Mouse (Mus musculus) adrenal gland, postnatal 36 days (tissue): ENCODE measurements at regions not wholly inside any gene's neighbourhood (a gene's known extent, or its start where the extent isn't known, plus 50 kb on each side); places are given as distances from the start of the nearest gene placed in this dataset.

Experiments
- DNase-seq, 2 experiments: peaks; one replicate each; pipeline ENCODE4 v3.0.0; 2021; ENCODE audit warnings: mixed read lengths in 1 of 2

DNA sequence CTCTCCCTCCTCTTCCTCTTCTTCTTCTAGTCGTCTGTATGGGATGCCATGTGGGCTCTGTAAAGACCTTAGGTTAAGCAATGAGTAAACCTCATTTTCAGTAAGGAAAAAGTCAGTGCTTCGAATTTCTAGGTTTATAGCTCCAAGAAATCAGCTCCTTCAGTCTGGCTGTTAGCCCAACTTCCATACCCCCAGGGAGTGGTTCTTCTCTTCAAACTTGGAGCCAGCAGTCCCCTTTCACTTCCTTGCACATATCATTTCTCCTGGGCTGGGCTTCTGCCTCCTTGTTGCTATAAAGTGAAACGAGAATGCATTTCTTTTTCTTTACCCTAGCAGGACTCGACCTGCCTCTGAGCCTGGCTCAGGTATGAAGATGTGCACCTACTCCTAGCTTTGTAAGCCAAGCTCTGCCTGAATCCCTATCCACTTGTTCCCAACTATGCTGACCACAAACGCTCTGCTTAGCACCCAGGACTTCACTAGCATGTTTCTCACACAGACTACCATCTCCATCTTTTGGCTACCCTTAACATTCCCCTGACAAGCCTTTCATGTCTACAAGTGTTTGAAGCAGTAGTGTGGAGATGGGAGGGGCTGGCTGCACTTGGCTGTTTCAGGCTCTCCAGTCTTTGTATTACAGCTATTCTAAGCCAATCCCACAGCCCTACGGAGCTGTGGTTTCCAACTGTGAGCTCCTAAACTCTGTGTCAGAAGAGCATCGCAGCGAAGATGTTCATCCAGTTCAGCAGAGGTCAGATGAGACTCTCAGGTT, 243.8 kb upstream of the Tprg start:
- no peak for DNase-seq

DNA sequence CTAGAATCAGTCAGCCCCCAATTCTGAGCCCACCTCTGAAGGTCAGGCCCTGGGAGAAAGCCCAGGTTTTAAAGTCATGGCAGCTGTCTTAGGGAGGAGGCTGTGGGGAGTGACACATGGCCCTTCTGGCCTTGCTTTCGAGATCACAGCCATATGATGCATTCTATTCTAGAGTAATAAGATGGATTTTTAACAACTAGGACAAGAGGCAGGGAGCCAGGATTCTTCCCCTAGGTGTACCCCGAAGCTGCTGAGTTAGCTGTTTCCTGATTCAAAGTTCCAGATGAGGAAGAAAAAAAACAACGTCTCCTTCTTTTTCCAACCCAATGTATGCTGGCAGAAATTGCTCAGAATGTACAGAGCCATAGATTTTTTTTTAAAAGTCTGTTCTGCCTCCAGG, 242.0 kb upstream of the Tprg start:
- no peak for DNase-seq

DNA sequence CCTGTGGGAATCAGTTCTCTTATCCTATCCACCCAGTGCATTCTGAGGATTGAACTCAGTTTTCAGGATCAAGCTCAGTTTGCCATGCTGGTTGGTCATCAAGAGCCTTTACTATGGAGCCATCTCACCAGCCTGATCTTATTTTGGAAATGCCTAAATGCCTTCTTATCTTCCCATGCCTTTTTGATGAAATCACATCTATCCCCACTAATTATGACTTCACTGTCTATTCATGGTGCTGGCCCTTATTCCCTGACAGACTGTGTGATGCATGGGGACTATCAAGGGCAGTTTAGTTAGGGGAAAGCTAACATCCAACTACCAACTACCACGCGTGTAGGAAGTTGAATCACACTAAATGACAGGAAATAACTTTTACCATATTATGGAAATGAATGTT, 238.9 kb upstream of the Tprg start:
- DNase-seq: no peak

DNA sequence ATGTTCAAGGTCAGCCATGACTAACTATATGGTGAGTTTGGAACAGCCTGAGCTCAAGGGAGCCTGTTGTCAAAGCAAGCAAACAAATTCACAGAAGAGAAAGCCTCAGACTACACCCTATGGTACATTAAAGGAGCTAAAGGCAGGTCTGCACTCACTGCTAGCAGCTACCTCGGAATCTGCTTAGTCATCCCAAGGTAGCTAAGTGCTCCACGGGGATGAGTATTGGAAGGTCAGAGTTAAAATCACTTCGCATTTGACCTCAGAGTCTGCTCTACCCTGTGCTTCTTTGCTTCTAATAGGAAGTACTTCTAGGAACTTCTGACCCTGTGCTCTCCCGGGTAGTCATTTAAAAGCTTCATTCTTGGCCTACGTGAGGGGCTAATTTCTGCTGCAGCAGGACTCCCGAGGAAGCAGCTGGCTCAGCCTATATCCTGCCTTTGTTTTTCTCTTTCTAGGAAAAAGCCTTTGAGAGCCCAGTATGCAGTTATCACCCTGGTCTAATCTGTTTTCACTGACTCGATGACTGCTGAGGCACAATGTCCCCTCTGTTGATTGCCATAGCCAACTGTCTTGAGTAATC, 236.6 kb upstream of the Tprg start:
- no peak for DNase-seq

DNA sequence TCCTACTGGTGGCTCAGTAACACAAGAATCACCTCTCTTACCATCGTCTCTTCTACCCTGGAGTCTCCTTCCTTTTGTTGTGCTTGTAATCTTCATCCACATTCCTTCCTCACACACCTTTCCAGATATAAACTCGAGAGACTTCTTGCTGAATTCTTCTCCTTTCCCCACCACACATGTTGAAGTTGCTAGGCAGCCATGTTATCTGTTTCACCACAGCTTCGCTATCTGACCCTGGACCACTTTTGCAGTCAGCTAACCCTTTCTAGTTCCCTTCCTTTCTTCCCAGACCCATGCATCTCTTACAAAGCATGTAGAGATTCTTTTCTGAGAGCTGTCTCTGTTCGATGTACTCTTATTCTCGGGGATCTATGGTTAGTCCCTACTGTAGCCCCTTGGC, 235.6 kb upstream of the Tprg start:
- DNase-seq: no peak

DNA sequence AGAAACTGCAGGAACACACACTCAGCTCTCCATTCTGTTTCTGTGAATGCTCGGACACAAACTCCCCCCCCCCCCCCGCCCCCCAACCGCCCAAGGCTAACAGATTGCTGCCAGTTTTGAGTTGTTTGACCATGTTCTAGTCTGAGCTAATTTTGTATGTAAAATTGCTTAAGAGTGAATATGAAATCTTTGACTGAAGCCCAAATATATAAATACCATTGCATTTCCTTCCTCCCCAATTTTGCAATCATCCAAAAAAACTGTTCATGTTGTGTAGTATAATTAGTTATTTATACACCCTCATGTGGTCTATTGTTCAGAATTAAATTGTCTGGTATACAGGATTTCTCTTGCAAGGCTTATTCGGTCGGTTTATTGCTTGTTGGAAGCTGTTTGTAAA, 234.2 kb upstream of the Tprg start:
- DNase-seq: no peak

DNA sequence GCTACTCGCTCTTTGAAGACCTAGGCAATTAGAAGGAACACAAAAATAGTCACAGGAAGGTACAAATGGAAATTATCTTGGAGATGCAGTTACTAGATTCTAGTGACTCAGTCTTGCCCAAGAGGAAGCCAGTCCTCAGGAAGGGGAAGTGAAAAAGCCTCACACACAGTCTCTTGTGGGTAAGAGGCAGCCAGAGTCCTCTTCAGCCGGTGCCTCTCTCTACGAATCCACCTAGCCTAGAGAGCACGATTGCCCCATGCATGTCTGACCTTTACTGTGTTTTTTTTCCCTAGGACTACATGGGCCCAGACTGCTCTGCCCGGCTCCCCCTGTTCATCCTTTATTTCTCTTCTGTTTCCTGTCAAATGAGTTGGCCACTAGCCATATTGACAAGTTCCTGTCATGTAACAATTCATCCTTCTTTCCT, 233.7 kb upstream of the Tprg start:
- no peak for DNase-seq

DNA sequence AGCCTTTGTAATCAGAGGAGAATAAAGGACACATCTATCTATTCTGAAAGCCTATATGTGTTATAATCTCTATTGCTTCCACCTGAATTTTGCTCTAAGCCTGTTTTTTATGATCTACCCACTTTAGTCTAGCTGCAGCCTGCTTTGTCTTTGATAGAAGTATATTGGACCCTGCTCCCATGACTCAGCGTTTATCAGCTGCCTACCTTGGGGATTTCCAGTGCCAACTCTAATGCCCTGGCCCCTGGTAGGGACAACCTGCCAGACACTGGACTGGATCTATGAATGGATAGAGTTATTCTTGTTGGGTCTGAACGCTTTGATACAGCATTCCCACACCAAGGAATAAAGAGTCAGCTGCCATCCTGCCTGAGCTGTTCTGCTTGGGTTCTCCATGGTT, 232.3 kb upstream of the Tprg start:
- no peak for DNase-seq

DNA sequence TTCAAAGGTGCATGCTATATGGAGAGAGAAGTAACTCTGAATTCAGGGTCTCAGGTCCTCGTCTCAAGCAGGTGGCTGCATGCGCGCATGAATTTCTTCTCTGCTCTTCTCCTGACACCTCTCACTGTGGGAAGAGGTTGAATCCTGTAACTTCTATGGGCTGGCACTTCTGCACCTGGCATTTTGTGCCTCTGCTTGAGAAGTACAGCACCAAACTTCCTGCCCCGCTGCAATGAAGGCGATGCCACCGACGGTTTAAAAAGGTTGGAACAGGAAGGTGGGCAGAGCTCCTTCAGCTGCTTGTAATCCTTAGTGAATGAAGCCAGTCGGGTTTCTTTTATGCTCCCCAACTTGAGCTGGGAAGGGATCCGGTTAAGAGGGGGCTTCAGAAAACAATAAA, 231.2 kb upstream of the Tprg start:
- no peak for DNase-seq

DNA sequence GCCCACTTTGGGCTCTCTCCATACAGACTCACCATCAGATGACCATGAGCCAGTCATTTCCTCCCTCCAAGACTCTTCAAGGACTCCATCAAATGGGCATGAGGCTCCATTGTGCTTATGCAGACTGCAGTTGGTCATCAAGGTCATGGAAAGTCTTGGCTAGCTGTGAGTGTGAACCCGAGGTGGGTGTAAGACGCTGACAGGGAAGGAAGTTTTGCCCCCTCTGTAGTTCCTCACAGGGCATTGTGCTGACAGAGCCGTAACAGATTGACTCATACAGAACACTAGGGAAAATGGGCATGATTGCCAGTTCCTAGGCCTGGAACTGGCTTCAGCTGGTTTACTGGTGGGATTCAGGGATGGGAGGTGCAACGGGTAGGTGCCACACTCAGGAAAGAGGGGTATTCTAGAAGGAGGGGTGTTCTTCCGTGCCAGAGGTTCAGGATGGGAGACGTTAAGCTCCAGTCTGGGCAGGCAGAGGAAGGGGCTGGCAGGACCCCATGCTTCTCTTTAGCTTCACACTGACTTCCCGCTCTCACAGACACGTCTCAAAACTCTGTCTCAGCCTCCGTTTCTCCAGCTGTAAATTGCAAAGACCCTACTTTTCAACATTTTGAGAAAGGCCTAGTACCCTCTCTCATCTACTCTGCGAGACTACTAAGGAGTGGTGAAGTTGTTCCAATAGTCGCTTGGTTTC, 228.4 kb upstream of the Tprg start:
- DNase-seq: no peak

DNA sequence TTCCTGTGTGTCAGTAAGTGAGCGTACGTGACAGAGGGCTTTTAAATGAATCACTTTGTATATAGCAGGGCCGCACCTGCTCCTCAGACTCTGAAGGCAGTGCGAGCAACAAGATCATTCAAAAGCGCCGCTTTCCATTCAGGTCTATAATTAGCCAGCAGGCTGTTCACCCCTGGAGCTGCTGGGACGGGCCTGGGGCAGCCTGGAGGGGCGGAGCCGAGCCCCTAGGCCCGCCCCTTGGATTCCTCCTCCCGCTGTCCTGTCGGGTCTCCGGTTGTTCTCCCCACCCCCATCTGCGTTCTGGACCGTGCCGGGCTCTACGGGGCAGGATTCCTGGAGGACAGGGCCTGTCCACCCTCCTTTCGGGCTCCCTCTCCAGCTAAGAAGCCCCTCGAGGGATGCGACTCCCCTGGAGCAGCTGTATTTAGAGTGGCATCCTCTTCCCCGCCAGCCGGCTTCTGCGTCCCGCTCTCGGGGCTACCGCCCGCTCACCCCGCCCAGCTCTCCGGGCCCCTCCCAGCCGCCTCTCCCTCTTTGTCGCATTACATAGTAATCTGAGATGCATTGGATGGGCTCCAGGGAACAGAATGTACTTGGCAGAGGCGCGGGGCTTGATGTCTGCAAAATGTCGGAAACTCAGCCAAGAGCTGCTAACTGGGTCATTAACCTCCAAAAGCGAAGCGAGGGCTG, 227.7 kb upstream of the Tprg start:
- DNase-seq: peak; percentile 97

DNA sequence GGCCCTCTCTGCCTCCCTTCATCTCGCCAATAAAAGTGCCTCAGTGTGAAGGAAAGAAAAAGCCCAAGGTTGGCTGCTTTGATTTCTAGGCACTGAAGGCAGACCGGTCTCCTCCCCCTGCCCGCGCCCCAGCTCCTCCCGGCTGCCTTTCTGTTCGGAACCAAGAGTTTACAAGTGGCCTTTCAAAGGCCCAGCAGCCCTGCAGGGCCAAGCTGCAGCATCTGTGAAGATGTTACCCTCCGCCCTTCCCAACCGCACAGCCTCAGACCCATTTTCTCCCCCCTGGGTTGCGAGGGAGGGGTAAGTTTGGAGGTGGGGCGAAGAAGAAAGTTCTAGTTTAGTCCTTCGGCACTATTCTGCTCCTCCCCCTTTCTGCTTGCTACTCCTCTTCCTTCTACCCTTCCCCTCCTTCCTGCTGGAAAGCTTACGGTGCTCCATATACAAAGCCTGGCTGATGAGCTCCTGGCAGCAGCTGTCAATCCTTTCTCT, 227.1 kb upstream of the Tprg start:
- no peak for DNase-seq

DNA sequence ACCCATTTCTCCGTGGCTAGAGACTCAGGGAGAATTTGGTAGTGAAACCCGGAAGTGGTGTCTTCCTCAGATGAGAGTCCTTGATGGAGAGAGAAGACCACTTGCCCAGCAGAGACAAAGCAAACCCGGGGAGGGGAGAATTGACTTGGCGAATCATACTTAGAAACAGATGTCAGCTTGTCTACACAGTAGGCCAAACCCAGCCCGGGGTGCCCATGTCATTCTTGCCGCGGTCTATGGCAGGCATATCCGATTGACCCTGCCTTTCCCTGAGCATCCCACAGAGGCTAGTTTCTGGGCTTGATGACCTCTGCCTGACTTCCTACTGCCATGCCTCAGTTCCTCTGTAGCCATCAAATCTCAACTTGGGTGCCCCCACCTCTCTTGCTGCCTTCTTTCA, 226.4 kb upstream of the Tprg start:
- DNase-seq: no peak

DNA sequence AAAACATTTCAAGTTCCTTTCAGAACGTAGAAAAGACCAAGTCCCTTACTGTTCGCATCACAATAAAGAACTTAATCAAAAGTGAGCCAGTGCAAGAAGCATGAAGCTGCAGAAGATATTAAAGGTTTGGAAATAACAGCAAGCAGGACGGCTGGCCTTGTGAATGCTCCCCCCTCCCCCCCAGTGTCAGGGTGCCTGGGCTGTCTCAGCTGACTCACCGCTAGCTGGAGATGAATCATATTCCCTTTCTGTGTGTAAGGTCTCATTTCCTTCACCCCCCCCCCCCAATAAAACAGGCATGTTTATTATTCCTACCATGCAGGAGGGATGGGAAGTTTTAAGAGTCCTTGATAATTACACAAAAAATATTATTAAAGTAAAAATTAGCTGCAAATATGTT, 225.0 kb upstream of the Tprg start:
- peak; percentile 81 to 90 for DNase-seq

DNA sequence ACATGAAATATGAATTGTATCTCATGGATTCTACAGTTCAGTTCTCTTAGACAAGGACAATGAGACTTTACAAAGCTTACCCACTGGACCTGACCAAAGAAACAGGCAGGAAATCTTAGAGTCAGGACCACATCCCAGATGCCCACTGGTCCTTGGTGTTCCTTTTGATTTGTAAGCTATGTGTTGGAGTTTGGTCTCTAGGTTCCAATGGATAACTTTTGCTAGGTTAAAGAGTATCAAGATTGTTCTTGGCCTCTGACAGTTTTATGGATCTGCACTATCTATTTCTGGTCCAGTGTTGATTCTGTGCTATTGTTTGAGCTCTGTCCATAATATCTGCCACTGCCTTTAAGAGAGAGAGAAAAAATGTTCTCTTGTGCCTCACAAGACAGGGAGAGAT, 222.6 kb upstream of the Tprg start:
- no peak for DNase-seq

DNA sequence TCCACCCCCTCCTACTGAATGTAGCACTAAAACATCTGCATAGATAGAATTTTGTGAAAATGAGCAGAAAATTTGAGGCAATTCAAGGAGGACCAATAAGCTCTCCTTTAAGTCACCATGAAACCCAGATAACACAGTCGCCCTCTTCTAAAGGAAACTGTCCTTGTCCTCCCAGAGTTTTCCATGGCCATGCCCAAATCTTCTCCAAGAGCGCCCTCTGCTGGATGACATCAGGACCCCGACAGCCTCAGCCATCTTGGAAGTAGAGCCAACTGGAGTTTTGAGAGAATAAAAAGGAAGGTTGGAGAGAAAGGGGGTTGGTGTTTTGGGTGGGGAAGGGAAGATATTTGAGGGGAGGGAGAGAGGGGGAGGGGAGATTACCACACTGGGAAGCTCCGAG, 222.1 kb upstream of the Tprg start:
- peak; percentile 93 for DNase-seq

DNA sequence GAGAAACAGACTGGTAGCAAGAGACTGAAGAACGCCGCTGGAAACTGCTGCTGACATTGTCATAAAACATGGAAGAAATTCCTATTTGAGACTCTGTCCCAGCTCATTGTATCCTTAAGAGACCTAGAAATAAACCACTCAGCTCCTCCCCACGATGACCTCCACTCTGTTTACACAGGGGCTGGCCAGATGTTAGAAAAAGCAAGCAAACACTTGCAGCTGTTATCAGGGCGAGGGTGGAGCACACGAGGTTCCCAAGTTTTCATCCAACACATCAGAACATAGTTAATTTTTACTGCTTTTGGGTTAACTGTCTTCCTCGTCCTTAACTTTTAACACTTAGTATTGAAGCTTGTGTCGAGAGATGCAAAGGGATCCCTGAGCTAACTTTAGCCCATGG, 219.8 kb upstream of the Tprg start:
- DNase-seq: no peak

DNA sequence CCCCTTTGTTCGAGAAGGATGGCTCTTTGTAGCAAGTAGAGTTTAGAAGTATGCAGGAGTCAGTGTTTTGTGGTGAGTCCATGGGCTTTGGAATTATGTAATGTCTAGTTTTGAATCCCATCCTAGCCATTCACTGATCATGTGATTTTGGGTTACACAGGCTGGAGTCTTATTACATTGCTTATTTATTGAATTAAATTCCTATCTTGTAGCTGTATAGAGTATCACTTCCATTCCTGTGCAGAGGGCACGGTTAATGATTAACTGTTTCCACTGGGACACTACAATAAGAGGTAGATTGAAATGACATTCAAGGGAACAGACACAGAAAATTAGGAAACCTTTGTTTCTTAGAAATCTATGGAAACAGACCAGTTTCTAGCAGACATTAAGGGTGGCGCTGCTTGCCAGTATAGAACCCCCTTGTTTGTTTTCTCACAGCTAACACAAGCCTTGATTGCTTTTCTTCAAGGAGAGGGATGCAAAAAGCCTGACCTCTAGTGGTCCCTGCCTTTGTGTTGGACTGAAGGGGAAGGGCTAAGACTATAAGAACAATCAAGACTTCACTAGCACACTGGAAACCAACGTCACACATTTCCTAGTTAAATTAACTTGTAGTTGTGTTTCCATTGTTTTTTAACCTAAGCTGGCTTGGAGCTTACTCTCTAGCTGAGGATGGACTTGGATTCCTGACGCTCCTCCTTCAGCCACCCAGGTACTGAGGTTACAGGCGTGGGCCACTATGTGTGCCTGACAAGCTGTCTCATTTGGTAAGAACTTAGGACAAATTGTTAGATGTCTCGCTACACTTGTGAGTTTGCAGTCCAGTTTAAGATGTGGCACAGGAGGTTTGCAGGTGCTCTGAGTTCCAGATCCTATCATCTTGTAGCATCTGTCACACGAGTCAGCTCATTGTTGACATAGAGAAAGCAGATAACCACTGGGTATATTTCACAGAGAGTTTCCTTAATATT, 219.1 kb upstream of the Tprg start:
- DNase-seq: no peak

DNA sequence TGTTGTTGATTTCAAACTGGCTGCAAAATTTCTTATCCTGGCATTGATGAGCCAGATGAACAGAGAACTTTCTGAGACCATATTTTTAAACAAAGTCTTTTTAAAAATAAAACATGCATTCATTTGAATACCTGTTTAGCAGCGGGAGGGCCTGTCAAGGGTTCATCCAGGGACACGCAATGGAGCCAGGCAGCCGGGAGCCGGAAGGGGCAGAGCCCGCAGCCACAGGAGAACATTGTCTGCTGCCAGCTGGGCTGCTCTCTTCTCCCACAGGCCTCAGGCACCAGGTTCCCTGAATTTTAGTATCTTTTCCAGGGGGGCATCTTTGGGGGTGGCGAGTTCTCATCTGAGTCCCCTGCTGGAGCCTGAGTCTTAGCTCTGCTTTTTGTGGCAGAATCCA, 205.8 kb upstream of the Tprg start:
- DNase-seq: no peak

DNA sequence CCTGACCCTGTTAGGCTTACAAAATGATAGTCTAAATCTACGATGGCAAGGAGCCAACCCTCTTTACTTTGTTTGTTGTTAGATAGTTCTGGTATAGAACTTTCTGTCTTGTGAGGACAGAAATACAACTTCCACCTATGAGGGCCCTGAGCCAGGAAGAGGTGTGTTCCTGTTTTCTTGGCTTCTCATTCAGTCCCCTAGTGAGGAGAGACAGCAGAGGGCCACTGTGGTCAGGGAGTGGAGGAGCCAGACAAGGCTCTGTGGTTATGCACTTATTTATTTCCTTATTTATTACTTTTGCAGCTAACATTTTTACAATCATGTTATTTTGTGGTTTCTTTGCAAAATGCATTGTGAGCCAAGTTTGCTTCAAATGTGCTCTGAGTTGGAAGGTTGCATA, 202.9 kb upstream of the Tprg start:
- no peak for DNase-seq

DNA sequence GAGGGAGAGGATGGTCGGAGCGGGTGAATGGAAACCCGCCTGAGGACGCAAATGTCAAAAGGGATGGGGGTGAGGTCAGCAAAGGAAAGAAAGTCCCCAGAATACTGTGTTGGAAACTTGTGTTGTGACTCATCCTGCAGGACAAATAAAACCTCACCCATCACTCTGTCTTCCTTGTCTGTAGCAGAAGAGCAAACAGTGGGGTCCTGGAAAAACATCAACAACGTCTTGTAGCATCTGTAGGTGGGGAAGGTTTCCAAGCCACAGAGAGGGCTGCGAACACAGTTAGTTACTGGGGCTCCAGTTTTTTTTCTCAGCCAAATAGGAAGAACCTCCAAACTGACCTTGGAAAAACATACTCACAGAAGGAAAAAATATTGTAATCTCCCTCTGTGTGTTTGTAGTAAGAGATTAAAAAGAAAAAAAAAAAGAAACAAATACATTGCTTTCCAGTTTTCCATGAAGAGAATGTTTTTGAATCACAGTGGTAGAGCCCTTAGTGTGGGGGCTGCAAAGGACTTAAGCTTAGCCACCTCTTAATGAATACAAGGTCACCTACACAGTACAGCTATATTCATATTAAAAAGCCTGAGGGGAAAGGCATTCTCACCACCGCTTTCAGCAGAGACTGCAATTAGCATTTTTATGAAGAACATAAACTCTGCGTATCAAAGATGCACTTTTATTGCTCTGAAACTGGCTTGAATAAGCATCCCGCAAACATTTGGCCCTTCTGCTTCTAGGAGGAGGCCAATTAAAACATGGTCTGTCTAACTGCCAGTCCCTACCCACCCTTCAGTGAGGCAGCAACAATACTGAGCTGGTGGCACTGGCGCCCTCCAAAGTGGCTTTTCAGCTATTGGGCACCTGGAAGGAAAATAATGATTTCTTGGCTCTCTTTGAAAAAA, 198.6 kb upstream of the Tprg start:
- DNase-seq: no peak
